Mouse (Mus musculus) spleen, postnatal 36 days (tissue): Measurements from ENCODE around the gene Cox10.
A peak's percentile ranks its signal among the peaks of the same experiment; 100 is the strongest.

Experiments used
- DNase-seq, 2 experiments: peaks; one replicate each; pipeline ENCODE4 v3.0.0; 2022; ENCODE audit warnings: low spot score in 2 of 2, mixed read lengths in 1 of 2

The Cox10 gene

DNA sequence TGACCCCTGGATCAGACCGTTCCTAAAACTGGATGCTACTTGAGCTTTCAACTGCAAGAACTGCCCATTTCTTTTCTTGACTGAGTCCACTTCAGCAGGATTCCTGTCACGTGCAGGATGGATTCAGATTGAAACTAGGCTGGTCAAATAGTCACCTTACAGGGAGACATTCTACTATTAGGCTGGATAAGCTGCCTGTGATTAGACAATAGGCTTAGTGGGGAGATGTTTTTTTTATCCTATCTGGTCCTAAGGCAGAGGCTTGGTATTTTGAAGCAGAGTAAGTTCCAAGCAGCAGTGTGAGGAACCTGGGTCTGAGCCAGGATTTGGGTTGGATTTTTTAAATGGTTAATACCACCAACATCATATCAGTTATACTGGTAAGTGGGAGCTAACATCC lies 125.4 kb downstream of the Cox10 start:
- DNase-seq: no peak

GRCm38 (mm10) chr11:63952743-63953191 lies 126.5 kb downstream of the Cox10 start:
- no peak for DNase-seq

DNA sequence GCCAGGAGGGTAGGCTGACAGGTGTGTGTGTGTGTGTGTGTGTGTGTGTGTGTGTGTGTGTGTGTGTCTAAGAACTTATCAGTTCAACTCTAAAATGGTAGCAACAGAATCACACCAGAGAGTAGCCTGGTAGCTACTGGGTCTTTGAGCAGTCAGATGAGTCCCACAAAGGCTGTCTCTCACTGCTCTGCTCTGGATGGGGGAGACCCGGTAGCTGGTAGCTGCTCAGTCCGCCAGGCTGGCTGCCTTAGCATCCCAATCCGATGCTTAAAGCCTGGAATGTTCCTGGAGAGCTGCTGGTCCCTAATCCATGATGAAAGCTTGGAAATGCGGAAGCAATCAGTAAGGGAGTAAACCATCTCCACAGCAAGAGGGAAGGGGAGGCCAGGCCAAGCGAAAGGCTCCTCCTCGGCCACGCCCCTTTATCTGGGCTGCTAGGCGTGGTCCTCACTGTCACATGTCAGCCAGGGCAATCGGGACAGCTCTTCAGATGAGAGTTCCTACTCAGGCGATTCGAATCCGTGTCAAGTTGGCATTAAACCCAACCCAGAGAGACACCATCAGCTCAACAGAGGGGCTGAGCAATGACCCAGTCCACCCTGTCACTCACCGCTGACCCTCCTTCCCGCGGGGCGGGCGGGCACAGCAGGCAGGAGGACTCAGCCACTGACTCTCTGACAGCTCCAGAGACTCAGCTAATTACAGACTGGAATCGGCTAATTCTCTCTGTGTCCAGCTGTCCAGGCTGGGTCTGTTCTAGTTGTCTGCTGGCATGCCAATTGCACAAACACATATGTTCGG lies 127.2 kb downstream of the Cox10 start:
- peak; percentile 27 to 38 for DNase-seq

GRCm38 (mm10) chr11:63948371-63948770 lies 130.9 kb downstream of the Cox10 start:
- no peak for DNase-seq

GRCm38 (mm10) chr11:63947024-63947423 lies 132.2 kb downstream of the Cox10 start:
- DNase-seq: no peak

DNA sequence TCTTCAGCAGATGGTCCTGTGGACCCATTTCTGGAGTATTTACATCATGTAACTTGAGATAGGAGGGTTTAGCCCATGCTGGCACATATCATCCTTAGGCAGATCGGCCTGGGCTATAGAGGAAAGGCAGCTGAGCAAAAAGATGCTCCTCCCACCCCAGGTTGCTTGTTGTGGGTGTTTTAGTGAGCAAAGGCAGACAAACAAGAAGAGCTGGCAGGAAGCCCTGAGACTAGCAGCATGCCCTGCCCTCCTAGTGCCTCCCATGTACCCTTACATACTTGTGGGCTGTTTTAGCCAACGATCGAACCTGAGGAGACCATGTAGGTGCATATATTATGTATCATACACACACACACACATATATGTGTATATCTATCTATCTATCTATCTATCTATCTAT lies 135.3 kb downstream of the Cox10 start:
- DNase-seq: no peak

- DNase-seq: no peak
These were observed 135.9 kb downstream of the Cox10 start for GRCm38 (mm10) chr11:63943268-63943890.

DNA sequence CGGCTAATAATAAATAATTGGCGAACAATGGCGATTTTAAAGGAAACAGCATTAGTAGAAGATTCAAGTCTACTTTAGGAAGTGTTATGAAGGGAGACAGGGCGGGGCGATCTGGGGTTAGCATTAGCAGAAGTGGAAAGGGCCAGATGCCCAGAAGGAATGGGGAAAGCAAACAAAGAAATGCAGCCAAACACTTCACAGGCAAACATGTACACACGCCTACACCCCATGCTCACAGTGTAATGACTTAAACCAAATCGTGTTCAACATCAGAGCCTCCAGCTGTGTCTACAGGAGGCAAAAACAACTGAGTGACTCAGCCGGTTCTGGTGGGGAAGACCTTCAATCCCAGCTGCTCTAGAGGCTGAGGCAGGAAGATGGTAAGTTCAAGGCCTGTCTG lies 137.1 kb downstream of the Cox10 start:
- DNase-seq: no peak

- DNase-seq: no peak
These were observed 142.6 kb downstream of the Cox10 start for GRCm38 (mm10) chr11:63936641-63937040.

GRCm38 (mm10) chr11:63926901-63927300 lies 152.4 kb downstream of the Cox10 start:
- no peak for DNase-seq

DNA sequence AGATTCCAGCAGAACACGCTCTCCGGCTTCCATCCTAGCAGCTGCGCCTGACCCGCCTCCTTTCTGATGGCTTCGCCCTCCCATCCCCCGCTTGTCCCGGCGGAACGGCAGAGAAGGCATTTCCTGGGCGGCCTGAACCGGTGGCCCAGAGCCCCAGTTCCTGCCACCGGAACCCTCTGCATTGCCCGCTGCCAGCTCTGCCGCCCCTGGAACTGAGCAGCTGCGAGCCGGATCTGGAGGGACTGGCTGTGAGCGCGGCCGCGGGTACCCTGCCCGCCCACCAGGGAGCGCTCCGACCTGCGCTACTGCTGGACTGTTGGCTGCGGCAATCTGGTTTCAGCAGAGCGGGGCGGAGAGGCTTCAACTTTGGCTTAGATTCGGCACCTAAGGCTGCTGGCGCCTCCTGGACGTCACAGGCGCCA lies 154.1 kb downstream of the Cox10 start:
- DNase-seq: peak; percentile 67 to 77

GRCm38 (mm10) chr11:63924286-63924930 lies 154.9 kb downstream of the Cox10 start:
- DNase-seq: no peak

DNA sequence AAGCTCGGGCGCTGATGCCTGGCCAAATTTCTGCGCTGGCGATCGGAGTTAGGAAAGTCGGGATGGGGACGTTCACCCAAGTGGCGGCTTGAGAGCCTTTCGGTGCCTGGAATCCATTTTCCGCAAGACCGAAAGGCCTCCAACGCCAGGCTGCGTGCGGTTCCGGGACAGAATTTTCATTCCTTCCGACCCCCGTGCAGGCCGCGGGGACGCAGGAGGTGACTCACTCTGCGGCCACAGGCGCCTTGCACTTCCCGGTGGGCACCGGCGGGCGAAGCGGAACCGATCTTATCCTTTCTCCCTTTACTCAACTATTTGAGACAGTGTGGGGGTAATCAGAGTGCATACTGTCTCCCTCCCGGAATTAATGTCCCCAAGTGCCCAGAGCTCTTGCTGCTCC lies 155.9 kb downstream of the Cox10 start:
- DNase-seq: no peak

GRCm38 (mm10) chr11:63922091-63922621 lies 157.1 kb downstream of the Cox10 start, which contains the start of gene Hs3st3b1:
Gene Hs3st3b1 (minus strand): TSS chr11:63922290.
- DNase-seq: peak; percentile 96

DNA sequence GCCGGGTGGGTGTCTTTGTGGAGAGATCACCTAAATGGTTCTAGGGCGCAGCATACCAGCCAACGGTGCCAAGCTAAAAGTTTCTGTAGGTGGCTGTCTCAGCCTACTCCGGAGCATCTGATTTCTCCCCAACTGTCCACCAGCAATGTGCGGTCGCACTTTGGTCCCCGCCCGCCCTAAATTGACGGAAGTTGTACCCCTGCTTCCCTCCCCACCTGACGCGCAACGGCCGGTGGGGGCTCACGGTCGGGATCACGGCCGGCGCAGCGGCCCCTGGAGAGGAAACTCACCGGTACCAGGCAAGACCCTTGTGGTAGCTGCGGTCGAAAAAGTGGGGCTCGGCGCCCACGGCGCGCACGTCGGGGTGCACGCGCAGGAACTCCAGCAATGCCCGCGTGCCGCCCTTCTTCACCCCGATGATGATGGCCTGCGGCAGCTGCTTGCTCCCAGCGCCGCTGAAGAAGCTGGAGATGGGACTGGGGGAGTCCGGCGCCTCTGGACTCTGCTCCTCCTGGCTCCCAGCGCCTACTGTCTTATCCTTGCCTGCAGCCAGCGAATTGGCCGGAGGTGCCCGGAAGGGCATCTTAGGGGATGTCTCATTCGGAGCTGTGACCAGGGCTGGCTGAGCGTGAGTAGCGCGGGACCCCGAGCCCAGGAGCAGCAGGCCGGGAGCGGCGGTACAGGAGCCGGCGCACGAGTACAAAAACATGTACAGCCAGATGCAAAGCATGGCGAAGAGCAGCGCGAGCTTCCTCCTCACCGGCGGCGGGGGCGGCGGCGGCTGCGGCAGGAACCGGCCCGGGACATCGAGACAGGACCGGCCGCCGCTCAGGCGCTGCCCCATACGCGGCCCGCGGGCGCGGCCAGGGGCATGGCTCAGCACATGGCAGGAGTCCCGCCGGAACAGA lies 158.0 kb downstream of the Cox10 start:
- peak; percentile 37 to 40 for DNase-seq

GRCm38 (mm10) chr11:63920531-63920930 lies 158.7 kb downstream of the Cox10 start:
- DNase-seq: peak; percentile 70 to 72

GRCm38 (mm10) chr11:63919211-63920098 lies 159.8 kb downstream of the Cox10 start:
- peak in 1 of 2 experiments; percentile 25 for DNase-seq

GRCm38 (mm10) chr11:63918321-63919105 lies 160.8 kb downstream of the Cox10 start:
- no peak for DNase-seq

DNA sequence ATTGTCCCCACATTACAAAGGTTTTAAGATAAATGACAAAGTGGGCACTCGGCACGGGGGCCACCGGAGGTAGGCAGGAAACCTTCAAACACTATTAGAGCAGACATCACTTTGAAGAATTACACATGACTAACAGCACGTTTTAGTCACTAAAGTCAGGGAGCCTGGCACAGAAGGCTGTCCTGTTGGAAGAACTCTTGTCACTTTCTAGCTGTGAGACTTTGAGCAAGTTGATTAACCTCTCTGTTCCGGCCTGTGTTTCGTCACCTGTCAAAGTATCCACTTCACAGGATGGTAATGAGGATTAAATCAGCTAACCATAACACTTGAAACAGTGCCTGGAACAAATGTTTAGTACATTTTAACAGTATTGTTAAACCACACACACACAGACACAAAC lies 161.7 kb downstream of the Cox10 start:
- DNase-seq: no peak
